Mouse (Mus musculus): ENCODE data around the gene Tpi1.
"Not testable (repeated sequence)": the region's sequence is repeated elsewhere in the genome, so short reads cannot be mapped to it uniquely, and the experiment has no call there.

The Tpi1 gene

DNA sequence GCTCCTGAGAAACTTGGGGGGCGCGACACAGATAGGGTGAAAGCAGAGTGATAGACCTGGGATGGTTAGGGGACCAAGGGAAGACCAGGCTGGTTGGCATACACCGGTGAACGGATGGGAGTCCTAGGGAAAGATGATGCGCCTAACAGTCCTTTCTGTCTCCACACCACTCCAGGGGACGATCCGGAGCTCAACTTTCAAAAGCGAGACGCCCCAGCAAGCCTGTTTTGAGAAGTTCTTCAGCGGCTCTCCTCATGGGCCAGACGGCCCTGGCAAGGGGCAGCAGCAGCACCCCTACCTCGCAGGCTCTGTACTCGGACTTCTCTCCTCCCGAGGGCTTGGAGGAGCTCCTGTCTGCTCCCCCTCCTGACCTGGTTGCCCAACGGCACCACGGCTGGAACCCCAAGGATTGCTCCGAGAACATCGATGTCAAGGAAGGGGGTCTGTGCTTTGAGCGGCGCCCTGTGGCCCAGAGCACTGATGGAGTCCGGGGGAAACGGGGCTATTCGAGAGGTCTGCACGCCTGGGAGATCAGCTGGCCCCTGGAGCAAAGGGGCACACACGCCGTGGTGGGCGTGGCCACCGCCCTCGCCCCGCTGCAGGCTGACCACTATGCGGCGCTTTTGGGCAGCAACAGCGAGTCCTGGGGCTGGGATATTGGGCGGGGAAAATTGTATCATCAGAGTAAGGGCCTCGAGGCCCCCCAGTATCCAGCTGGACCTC lies 4.9 kb downstream of the Tpi1 start:
- peak; percentile 83 for DNase-seq (ENCODE audit: low read depth, low spot score)

- peak; percentile 47 for DNase-seq (ENCODE audit: low read depth, low spot score)
Measured at GRCm38 (mm10) chr6:124808358-124809012, 5.6 kb downstream of the Tpi1 start, which contains the start of gene Spsb2. Gene Spsb2, plus strand, starts transcription at chr6:124808661.

- DNase-seq (ENCODE audit: low read depth, low spot score): no peak
Measured at GRCm38 (mm10) chr6:124807986-124808357, 6.1 kb downstream of the Tpi1 start.

DNA sequence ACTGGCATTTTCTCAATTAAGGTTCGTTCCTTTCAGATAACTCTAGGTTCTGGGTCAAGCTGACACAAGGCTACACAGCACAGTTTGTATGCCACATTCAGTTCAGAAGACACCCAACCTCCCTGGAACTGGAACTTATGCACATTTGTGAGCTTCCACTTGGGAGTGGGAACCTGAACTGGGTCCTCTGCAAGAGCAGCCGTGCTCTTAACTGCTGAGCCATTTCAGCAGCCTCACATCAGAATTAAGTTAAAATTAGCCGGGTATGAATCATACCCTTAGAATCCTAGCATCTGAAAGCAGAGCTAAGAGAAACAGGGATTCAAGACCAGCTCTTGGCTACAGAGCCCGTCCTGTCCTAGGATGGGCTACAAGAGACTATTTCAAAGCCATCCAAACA lies 6.7 kb downstream of the Tpi1 start:
- DNase-seq (ENCODE audit: low read depth, low spot score): peak; percentile 86

DNA sequence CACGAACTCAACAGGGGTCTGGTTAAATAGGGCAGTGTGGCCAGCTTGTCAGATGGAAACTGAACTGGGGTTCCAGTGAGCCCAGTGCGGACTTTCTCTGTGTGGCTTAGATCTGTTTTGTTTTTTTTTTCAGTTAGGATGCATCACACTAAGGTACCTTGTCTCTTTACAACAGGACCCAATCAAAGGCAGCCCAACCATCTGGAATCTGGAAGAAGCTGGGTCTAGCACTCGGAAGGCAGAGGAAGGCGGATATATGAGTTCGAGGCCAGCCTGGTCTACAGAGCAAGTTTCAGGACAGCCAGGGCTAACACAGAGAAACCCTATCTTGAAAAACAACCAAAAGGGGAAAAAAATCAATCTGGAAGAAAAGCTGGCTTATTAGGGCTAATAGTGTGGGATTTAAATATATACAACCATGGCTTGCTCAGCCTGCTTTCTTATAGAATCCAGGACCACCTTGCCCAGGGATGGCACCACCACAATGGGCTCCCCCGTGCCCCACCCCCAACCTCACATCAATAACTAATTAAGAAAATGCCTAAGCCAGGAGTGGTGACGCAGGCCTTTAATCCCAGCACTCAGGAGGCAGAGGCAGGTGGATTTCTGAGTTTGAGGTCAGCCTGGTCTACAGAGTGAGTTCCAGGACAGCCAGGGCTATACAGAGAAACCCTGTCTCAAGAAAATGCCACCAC lies 7.5 kb downstream of the Tpi1 start:
- no peak for DNase-seq (ENCODE audit: low read depth, low spot score)

DNA sequence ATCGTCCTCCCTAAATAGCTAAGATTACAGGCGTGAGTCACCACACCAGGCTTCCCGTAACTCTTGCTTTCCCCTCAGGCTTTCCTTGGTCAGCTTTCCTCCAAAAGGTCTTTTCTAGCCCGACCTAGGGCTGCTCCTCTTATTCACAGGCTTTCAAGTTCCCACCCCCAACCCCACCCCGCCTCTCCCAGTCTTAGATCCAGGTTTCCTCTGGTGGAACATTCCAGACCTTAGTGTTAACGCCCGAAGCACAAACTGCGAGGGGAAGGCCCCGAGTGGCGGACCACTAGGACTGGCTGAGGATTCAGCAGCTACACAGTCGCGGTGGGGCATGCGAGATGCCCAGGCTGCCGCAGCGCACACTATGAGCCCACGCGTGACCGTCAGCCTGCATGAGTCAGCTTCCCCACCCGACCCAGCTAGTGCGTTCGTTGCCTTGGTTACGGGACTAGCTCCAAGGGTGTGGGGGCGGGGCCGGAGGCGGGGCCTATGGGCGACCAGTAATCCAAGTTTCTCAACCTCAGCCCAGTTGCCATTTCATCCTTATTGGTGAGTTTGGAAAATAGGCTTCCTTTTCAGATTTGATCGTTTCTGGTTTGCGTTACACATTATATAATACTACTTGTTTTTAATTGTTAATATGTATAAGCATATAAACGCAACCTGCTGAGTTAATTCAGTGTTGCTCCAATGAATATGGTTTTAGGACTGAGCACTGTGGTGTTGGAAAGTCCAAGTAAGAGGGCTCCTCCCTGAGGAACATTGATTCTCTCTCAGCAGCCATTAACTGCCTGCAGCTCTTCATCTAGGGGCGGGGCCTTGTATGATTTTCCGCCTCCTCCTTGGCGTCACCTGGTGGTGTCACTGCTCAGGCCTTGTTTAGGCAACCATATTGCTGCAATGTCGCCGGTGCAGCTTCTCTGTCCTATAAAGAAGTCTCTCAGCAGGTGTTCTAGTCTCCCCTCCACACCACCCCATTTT lies 8.5 kb downstream of the Tpi1 start:
- peak; percentile 99 for DNase-seq (ENCODE audit: low read depth, low spot score)

DNA sequence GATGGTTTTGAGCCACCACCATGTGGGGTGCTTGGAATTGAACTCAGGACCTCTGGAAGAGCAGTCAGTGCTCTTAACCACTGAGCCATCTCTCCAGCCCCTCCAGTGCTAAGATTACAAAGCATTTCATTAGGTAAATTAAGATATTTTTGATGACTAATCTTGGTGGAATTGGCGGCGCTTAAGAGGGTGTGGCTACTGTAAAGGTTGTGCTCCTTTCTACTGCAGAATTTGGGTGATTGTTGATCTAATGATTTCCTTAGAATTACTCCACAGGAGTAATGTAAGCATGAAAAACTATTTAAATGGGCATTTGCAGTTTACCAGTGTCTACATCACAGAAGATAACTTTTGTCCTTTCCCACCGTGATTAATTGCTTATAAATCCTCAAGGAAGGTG lies 9.8 kb downstream of the Tpi1 start:
- DNase-seq (ENCODE audit: low read depth, low spot score): no peak

GRCm38 (mm10) chr6:124803691-124804090 lies 10.4 kb downstream of the Tpi1 start:
- not testable (repeated sequence) for DNase-seq (ENCODE audit: low read depth, low spot score)

DNA sequence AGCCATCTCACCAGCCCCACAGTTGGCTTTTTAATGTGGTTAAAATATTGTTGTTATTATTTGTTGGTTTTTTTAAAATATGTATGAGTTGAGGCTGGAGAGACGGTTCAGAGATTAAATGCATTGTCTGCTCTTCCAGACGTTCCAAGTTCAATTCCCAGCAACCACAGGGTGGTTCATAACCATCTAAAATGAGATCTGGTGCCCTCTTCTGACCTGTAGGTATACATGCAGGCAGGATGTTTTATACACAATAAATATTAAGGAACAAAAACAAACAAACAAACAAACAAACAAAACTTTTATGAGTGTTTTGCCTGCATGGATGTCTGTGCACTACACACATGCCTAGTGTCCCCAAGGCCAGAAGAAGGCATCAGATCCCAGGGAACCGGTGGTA lies 11.0 kb downstream of the Tpi1 start:
- no peak for DNase-seq (ENCODE audit: low read depth, low spot score)

DNA sequence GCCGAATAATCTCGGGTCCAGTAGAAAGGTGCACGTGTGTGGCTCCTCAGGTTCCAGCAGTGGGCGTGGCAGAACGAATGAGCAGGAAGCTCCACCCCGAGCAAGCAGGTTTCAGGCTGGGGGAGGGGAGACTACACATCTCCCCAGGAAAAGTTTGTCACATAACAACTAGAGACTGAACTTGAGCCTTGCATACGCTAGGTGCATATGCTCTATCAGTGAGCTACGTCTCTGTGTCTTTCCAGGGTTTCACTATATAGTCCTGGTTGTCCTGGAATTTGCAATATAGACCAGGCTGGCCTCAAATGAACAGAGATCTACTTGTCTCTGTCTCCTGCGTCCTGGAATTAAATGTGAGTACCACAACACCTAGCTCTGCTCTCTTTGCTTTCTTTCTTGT lies 11.7 kb downstream of the Tpi1 start:
- DNase-seq (ENCODE audit: low read depth, low spot score): not testable (repeated sequence)

- no peak for DNase-seq (ENCODE audit: low read depth, low spot score)
Measured at GRCm38 (mm10) chr6:124796200-124796599, 17.9 kb downstream of the Tpi1 start.

GRCm38 (mm10) chr6:124795781-124796180 lies 18.3 kb downstream of the Tpi1 start:
- no peak for DNase-seq (ENCODE audit: low read depth, low spot score)

- no peak for DNase-seq (ENCODE audit: low read depth, low spot score)
Measured at GRCm38 (mm10) chr6:124791911-124792310, 22.2 kb downstream of the Tpi1 start.

- peak; percentile 33 for DNase-seq (ENCODE audit: low read depth, low spot score)
Measured at GRCm38 (mm10) chr6:124790121-124790520, 24.0 kb downstream of the Tpi1 start.

GRCm38 (mm10) chr6:124789519-124789918 lies 24.6 kb downstream of the Tpi1 start:
- peak; percentile 54 for DNase-seq (ENCODE audit: low read depth, low spot score)

DNA sequence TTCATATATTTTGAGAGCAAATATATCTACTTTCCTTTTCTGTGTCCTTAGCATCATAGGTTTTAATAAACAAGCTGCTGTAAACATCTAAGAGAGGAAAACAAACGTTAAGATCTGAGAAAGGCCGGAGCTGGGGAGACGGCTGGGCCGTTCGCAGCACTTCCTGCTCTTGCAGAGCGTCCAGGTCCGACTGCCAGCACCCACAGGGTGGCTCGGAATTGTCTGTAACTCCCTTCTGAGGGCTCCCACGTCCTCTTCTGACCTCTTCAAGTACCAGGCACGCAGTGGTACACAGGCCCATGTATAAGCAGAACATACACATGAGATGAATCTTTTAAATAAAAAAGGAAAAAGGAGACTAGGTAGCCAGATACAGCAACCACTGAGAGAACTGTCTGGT lies 26.4 kb downstream of the Tpi1 start:
- no peak for DNase-seq (ENCODE audit: low read depth, low spot score)

GRCm38 (mm10) chr6:124786756-124787420 lies 27.2 kb downstream of the Tpi1 start:
- DNase-seq (ENCODE audit: low read depth, low spot score): peak; percentile 94

GRCm38 (mm10) chr6:124782436-124782835 lies 31.7 kb downstream of the Tpi1 start:
- no peak for DNase-seq (ENCODE audit: low read depth, low spot score)

DNA sequence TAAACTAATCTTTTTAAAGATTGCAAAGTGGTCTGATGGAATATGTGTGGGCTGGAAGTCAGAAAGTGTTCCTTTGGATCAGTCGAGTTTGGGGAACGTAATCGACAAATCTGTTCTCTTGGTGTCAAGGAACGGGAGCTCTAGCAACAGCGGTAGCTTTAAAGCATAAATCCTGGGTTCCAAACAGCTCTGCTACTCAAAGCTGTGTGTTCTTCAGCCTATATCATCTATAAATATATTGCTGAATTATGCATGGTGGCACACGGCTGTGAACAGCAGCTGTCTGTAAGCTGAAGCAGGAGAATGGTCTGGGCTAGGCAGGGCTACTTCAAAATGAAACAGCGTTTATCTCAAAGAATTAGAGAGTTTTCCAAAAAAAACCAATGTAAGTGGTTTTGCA lies 33.2 kb downstream of the Tpi1 start:
- peak; percentile 42 for DNase-seq (ENCODE audit: low read depth, low spot score)

GRCm38 (mm10) chr6:124779984-124780416 lies 34.1 kb downstream of the Tpi1 start:
- no peak for DNase-seq (ENCODE audit: low read depth, low spot score)
